Mouse (Mus musculus): ENCODE data around the gene Sned1.

GRCm38 (mm10) chr1:93268246-93268645 lies 32.6 kb downstream of the Sned1 start:
- TF ChIP-seq CTCF (IDR thresholded peaks at IDR 0.05; ENCODE audit: low read depth) = no peak
- TF ChIP-seq EP300 (IDR thresholded peaks at IDR 0.05; ENCODE audit: low read depth) = no peak

Measured in liver, embryonic 14.5 days (tissue).